Mouse (Mus musculus): ENCODE results near the gene Abcb9. TPM values are rescaled to one million over a fixed set of nuclear protein-coding genes. Genes with fewer than 3 reads are reported as not detected.

Gene Abcb9
- polyA plus RNA-seq, 1 experiment = 0.90 TPM

GRCm38 (mm10) chr5:124102326-124102725 lies 6.7 kb upstream of the Abcb9 start:
- no peaks in the 10 kb centered on the region for H3K79me2 ChIP-seq (ENCODE audit: control insufficient read depth, insufficient read depth)
- no peaks in the 10 kb centered on the region for H3K27me3 ChIP-seq (ENCODE audit: control insufficient read depth, insufficient read depth, insufficient read length)
- no peak overlapping the region for H3K4me2 ChIP-seq (ENCODE audit: low read depth)
- H3K36me3 ChIP-seq (ENCODE audit: control insufficient read depth, insufficient read depth) = no peaks in the 10 kb centered on the region
- no peak for TF ChIP-seq CEBPB (IDR thresholded peaks at IDR 0.05; ENCODE audit: insufficient read depth, poor library complexity, severe bottlenecking)
- no peak for TF ChIP-seq TCF12 (IDR thresholded peaks at IDR 0.05; ENCODE audit: insufficient read depth, poor library complexity, severe bottlenecking)
- no peak for TF ChIP-seq REST (IDR thresholded peaks at IDR 0.05; ENCODE audit: insufficient read depth, insufficient read length)
- no peak for TF ChIP-seq SRF (IDR thresholded peaks at IDR 0.05; ENCODE audit: control insufficient read depth, insufficient read length, low read depth)
- no peak for TF ChIP-seq MYOD1 (IDR thresholded peaks at IDR 0.05; ENCODE audit: control insufficient read depth in 1 of 3, insufficient read length in 2 of 3, low read depth in 2 of 3)
- TF ChIP-seq MYOG (IDR thresholded peaks at IDR 0.05; ENCODE audit: control insufficient read depth in 1 of 3, insufficient read depth in 1 of 3, insufficient read length in 2 of 3, low read depth in 2 of 3) = no peak
- no peak overlapping the region for H3K4me3 ChIP-seq
- no peak overlapping the region for H3ac ChIP-seq (ENCODE audit: control insufficient read depth, insufficient read length)

DNA sequence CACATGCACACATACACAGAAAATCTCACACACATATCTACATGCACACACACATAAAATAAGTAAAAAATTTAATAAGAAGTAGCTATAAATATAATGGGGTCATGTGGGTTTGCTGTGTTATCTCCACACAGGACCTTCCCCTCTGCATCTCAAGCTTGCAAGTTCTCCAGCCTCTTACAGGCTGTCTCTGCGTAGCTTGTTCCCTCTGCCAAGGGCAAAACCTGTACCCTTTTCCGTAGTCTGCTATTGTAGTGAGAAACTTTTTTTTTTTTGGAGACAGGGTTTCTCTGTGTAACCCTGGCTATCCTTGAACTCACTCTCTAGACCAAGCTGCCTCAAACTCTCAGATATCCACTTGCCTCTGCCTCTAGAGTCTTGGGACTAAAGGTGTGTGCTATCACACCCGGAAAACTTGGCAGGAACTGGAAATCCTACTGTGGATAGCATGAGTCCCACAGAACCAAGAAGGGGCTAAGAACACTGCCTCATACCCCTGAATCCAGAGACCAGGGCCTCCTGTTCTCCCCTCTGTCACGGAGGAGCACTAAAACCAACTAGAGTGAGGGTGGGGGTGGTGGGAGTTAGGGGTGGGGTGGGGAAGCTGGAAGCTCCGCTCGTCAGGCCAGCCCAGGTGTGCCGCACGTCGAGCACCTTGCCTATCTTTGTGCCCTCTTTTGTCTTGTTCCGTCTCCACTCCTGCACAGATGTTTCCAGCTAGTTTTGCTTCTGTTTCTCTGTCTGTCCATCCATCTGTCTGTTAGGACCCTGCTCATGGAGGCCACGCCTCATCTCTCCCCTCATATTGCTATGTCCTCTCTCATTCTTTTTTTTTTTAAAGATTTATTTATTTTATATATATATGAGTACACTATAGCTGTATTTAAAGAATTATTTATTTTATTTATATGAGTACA lies 4.8 kb upstream of the Abcb9 start:
- Histone ChIP-seq H3K4me3 (no peak overlapping the region), H3K36me3 (ENCODE audit: control insufficient read depth, insufficient read depth) (no peaks in the 10 kb centered on the region), H3K79me2 (ENCODE audit: control insufficient read depth, insufficient read depth) (no peaks in the 10 kb centered on the region), H3K27me3 (ENCODE audit: control insufficient read depth, insufficient read depth, insufficient read length) (no peaks in the 10 kb centered on the region), H3K4me2 (ENCODE audit: low read depth) (no peak overlapping the region), H3ac (ENCODE audit: control insufficient read depth, insufficient read length) (no peak overlapping the region)
- TF ChIP-seq E2F4 (IDR thresholded peaks at IDR 0.05; ENCODE audit: insufficient read depth) (no peak), TCF3 (IDR thresholded peaks at IDR 0.05; ENCODE audit: insufficient read length, low read depth) (no peak), MYOG (IDR thresholded peaks at IDR 0.05; ENCODE audit: control insufficient read depth in 1 of 3, insufficient read depth in 1 of 3, insufficient read length in 2 of 3, low read depth in 2 of 3) (no peak), MAX (IDR thresholded peaks at IDR 0.05; ENCODE audit: low read depth) (no peak), TCF12 (IDR thresholded peaks at IDR 0.05; ENCODE audit: insufficient read depth, poor library complexity, severe bottlenecking) (no peak), SRF (IDR thresholded peaks at IDR 0.05; ENCODE audit: control insufficient read depth, insufficient read length, low read depth) (no peak), REST (IDR thresholded peaks at IDR 0.05; ENCODE audit: insufficient read depth, insufficient read length) (no peak), USF1 (IDR thresholded peaks at IDR 0.05; ENCODE audit: low read depth) (no peak), MYOD1 (IDR thresholded peaks at IDR 0.05; ENCODE audit: control insufficient read depth in 1 of 3, insufficient read length in 2 of 3, low read depth in 2 of 3) (no peak)

- TF ChIP-seq E2F4 (IDR thresholded peaks at IDR 0.05; ENCODE audit: insufficient read depth) = no peak
- TF ChIP-seq POLR2A (IDR thresholded peaks at IDR 0.05; ENCODE audit: insufficient read length, low read depth) = no peak
- TF ChIP-seq USF1 (IDR thresholded peaks at IDR 0.05; ENCODE audit: low read depth) = no peak
- no peak for TF ChIP-seq POLR2AphosphoS2 (IDR thresholded peaks at IDR 0.05; ENCODE audit: insufficient read length, low read depth)
- TF ChIP-seq MAX (IDR thresholded peaks at IDR 0.05; ENCODE audit: low read depth) = no peak
- TF ChIP-seq REST (IDR thresholded peaks at IDR 0.05; ENCODE audit: insufficient read depth, insufficient read length) = no peak
- TF ChIP-seq SRF (IDR thresholded peaks at IDR 0.05; ENCODE audit: control insufficient read depth, insufficient read length, low read depth) = no peak
- no peak for TF ChIP-seq TCF12 (IDR thresholded peaks at IDR 0.05; ENCODE audit: insufficient read depth, poor library complexity, severe bottlenecking)
- TF ChIP-seq MYOG (IDR thresholded peaks at IDR 0.05; ENCODE audit: control insufficient read depth in 1 of 3, insufficient read depth in 1 of 3, insufficient read length in 2 of 3, low read depth in 2 of 3) = no peak
- TF ChIP-seq MYOD1 (IDR thresholded peaks at IDR 0.05; ENCODE audit: control insufficient read depth in 1 of 3, insufficient read length in 2 of 3, low read depth in 2 of 3) = no peak
- TF ChIP-seq TCF3 (IDR thresholded peaks at IDR 0.05; ENCODE audit: insufficient read length, low read depth) = no peak
- TF ChIP-seq CEBPB (IDR thresholded peaks at IDR 0.05; ENCODE audit: insufficient read depth, poor library complexity, severe bottlenecking) = no peak
- Histone ChIP-seq H3K27me3 (ENCODE audit: control insufficient read depth, insufficient read depth, insufficient read length) (no peaks in the 10 kb centered on the region), H3ac (ENCODE audit: control insufficient read depth, insufficient read length) (no peak overlapping the region)
Measured at GRCm38 (mm10) chr5:124098923-124099322, 3.3 kb upstream of the Abcb9 start.

DNA sequence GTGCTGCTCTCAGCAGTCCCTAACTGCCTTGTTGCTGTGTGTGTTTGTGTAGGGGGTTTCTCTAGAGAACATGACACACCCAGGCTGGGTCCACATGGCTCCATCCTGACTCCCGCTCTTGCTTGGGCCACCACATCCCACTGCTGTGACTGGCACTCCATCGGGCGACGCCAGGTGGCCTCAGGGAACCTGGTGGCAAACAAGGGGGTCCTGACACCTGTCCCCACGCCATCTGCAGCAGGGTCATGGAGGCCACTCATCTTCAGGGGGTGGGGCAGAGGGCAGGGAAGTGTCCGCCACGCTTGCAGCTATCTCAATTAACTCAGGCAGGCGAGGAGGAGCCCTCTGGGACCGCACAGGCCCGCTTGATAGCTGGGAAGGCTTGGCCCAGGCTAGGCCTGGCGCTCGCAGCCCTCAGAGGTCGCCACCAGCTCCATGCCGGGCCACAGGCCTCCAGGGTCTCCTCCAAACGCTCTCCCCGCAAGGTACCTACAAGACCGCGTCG lies 469 bp downstream of the Abcb9 start:
- no peak for TF ChIP-seq E2F4 (IDR thresholded peaks at IDR 0.05; ENCODE audit: insufficient read depth)
- peak in 2 of 3 experiments; percentile 20 to 33 for TF ChIP-seq MYOD1 (IDR thresholded peaks at IDR 0.05; ENCODE audit: control insufficient read depth in 1 of 3, insufficient read length in 2 of 3, low read depth in 2 of 3)
- Histone ChIP-seq H3ac (ENCODE audit: control insufficient read depth, insufficient read length) (no peak overlapping the region), H3K79me2 (ENCODE audit: control insufficient read depth, insufficient read depth) (no peaks in the 10 kb centered on the region), H3K4me3 (peak overlapping the region; percentile 7), H3K27me3 (ENCODE audit: control insufficient read depth, insufficient read depth, insufficient read length) (no peaks in the 10 kb centered on the region), H3K36me3 (ENCODE audit: control insufficient read depth, insufficient read depth) (no peaks in the 10 kb centered on the region), H3K4me2 (ENCODE audit: low read depth) (peak overlapping the region; percentile 67)

More at GRCm38 (mm10) chr5:124098923-124099322, 3.3 kb upstream of the Abcb9 start:
- Histone ChIP-seq H3K36me3 (ENCODE audit: control insufficient read depth, insufficient read depth) (no peaks in the 10 kb centered on the region), H3K79me2 (ENCODE audit: control insufficient read depth, insufficient read depth) (no peaks in the 10 kb centered on the region), H3K4me2 (ENCODE audit: low read depth) (no peak overlapping the region), H3K4me3 (no peak overlapping the region)
